Mouse (Mus musculus) midbrain, embryonic 16.5 days (tissue): ENCODE data around the gene Flnb. TPM values are rescaled to one million over a fixed set of nuclear protein-coding genes. Genes with fewer than 3 reads are reported as not detected.

ENCODE experiments used
- ATAC-seq: fragments of 200-750 bp; cut with Nextera tagmentation; 2 replicates; pipeline ENCODE4 v1.8.0; 2017; ENCODE audit warnings: moderate TSS enrichment
- H3K27ac ChIP-seq: fragments of 300-500 bp; sonication (generic); 2 replicates; pipeline ENCODE4 v1.5.1; 2014; ENCODE audit warnings: mild to moderate bottlenecking, low read length, mixed read lengths
- H3K27me3 ChIP-seq: fragments of 300-500 bp; sonication (generic); 2 replicates; pipeline ENCODE4 v1.6.1; 2014; ENCODE audit warnings: low read depth, low read length, mixed read lengths; ENCODE audit not compliant: control insufficient read depth, insufficient read depth
- H3K36me3 ChIP-seq: fragments of 300-500 bp; sonication (generic); 2 replicates; pipeline ENCODE4 v1.6.1; 2014; ENCODE audit warnings: mild to moderate bottlenecking, low read length, moderate library complexity, mixed read lengths; ENCODE audit not compliant: control insufficient read depth, insufficient read depth
- H3K4me1 ChIP-seq: fragments of 300-500 bp; sonication (generic); 2 replicates; pipeline ENCODE4 v1.6.1; 2014; ENCODE audit warnings: mild to moderate bottlenecking, low read length, mixed read lengths; ENCODE audit not compliant: control insufficient read depth, insufficient read depth
- H3K4me2 ChIP-seq: fragments of 300-500 bp; sonication (generic); 2 replicates; pipeline ENCODE4 v1.6.1; 2014; ENCODE audit warnings: mild to moderate bottlenecking, low read length, mixed read lengths
- H3K4me3 ChIP-seq: fragments of 300-500 bp; sonication (generic); 2 replicates; pipeline ENCODE4 v1.5.1; 2014; ENCODE audit warnings: low read depth, mild to moderate bottlenecking, low read length, moderate library complexity, mixed read lengths
- H3K9ac ChIP-seq: fragments of 300-500 bp; sonication (generic); 2 replicates; pipeline ENCODE4 v1.6.1; 2014; ENCODE audit warnings: low read depth, low read length, mixed read lengths
- H3K9me3 ChIP-seq: fragments of 300-500 bp; sonication (generic); replicated peaks from 2 replicates; pipeline ENCODE4 v1.6.1; 2014; ENCODE audit warnings: mild to moderate bottlenecking, low read length, mixed read lengths; ENCODE audit not compliant: control insufficient read depth, poor library complexity, severe bottlenecking
- WGBS: fragments of 180-500 bp; shearing (Covaris S2); extraction: QIAGEN DNeasy Blood & Tissue Kit; methylation state at CpG from one replicate; pipeline ENCODE4 v1.1.7; 2014; 5-methylcytosine and 5-hydroxymethylcytosine counted together
- polyA plus RNA-seq: library from polyadenylated mRNA; unstranded; fragments of >200 nt; fragmentation: Nextera tagmentation; extraction: Ambion mirVana; gene quantifications from 2 replicates; pipeline ENCODE4 v1.2.1, GENCODE M21; 2015

The Flnb gene
- polyA plus RNA-seq, 1 experiment from 2014 or later, result 7.0 TPM

DNA sequence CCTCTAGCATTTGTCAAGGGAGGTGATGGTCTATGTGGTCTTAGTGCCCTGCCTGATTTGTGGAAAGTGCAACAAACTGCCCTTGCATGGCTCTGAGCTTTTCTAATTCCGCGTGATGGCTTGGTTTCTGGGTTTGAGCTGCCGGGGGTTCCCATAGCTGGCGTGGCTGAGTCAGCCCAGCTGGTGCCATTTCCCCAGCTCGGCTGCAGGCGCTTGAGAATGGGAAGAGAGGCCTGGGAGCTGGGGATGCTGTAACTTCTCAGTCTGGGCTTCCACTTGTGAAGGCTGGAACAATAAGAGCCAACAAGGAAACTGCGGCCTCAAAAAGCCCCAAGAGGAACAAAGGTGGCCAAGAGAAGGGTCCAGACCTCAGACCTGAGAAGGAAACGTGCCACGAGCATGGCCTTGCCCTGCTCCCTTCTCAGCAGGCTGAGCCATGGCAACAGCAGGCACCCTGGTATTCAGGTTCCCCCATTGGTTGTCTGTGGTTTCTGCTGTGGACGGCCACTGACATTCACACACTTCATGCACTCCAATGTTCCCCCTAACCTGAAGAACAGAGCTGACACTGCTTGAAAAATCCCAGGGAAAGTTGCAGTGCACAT lies 154.2 kb downstream of the Flnb start:
- no peak overlapping the region for H3K4me3 ChIP-seq
- 64% methylated on average over 10 of the region's 10 CpGs for WGBS
- H3K36me3 ChIP-seq, result no peaks in the 10 kb centered on the region
- H3K27me3 ChIP-seq, result no peaks in the 10 kb centered on the region
- no peak overlapping the region for H3K4me2 ChIP-seq
- no peak overlapping the region for H3K27ac ChIP-seq
- no peak for ATAC-seq
- H3K9me3 ChIP-seq, result no peaks in the 10 kb centered on the region
- H3K9ac ChIP-seq, result no peak overlapping the region
- no peaks in the 10 kb centered on the region for H3K4me1 ChIP-seq

DNA sequence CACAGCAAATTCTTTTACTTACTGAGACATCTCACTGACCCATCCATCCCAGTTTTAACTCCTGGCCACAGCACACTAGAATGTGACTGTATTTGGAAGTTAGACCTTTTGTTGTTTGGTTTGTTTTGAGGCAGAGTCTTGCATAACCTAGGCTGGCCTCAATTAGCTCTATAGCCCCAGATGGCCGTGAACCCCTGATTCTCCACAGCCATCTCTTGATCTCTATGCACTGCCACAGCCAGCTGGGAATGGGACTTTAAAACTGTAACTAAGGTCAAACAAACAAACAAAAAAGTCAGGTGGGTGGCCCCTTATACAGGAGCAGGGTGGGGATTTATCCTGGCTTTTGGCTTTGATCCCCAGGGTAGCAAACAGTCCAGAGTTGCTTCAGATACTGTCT lies 156.9 kb downstream of the Flnb start:
- WGBS, result 85% methylated on average over 1 of the region's 1 CpGs

GRCm38 (mm10) chr14:7975177-7975576 lies 157.4 kb downstream of the Flnb start:
- Histone ChIP-seq H3K4me2 (no peak overlapping the region), H3K27ac (no peak overlapping the region), H3K4me3 (no peak overlapping the region), H3K27me3 (no peaks in the 10 kb centered on the region), H3K9ac (no peak overlapping the region), H3K9me3 (no peaks in the 10 kb centered on the region), H3K4me1 (no peaks in the 10 kb centered on the region), H3K36me3 (no peaks in the 10 kb centered on the region)
- no peak for ATAC-seq
- WGBS, result 86% methylated on average over 6 of the region's 6 CpGs

More for the DNA sequence above, 156.9 kb downstream of the Flnb start:
- Histone ChIP-seq H3K9me3 (no peaks in the 10 kb centered on the region), H3K36me3 (no peaks in the 10 kb centered on the region), H3K27me3 (no peaks in the 10 kb centered on the region), H3K4me1 (no peaks in the 10 kb centered on the region), H3K4me2 (no peak overlapping the region), H3K4me3 (no peak overlapping the region), H3K9ac (no peak overlapping the region), H3K27ac (no peak overlapping the region)
- no peak for ATAC-seq

GRCm38 (mm10) chr14:7977471-7977870 lies 159.7 kb downstream of the Flnb start:
- WGBS, result 96% methylated on average over 1 of the region's 1 CpGs
- H3K4me3 ChIP-seq, result no peak overlapping the region
- no peaks in the 10 kb centered on the region for H3K9me3 ChIP-seq
- no peaks in the 10 kb centered on the region for H3K4me1 ChIP-seq
- H3K9ac ChIP-seq, result no peak overlapping the region
- no peaks in the 10 kb centered on the region for H3K27me3 ChIP-seq
- no peak overlapping the region for H3K4me2 ChIP-seq
- no peak for ATAC-seq
- no peak overlapping the region for H3K27ac ChIP-seq
- no peaks in the 10 kb centered on the region for H3K36me3 ChIP-seq

GRCm38 (mm10) chr14:7978183-7978582 lies 160.4 kb downstream of the Flnb start:
- WGBS, result 90% methylated on average over 1 of the region's 1 CpGs
- no peaks in the 10 kb centered on the region for H3K9me3 ChIP-seq
- no peaks in the 10 kb centered on the region for H3K4me1 ChIP-seq
- no peak overlapping the region for H3K9ac ChIP-seq
- no peak overlapping the region for H3K4me2 ChIP-seq
- H3K4me3 ChIP-seq, result no peak overlapping the region
- no peaks in the 10 kb centered on the region for H3K36me3 ChIP-seq
- ATAC-seq, result no peak
- no peaks in the 10 kb centered on the region for H3K27me3 ChIP-seq
- no peak overlapping the region for H3K27ac ChIP-seq

GRCm38 (mm10) chr14:7981226-7981625 lies 163.5 kb downstream of the Flnb start:
- no peak for ATAC-seq
- H3K9ac ChIP-seq, result no peak overlapping the region
- H3K27me3 ChIP-seq, result no peaks in the 10 kb centered on the region
- H3K27ac ChIP-seq, result no peak overlapping the region
- no peaks in the 10 kb centered on the region for H3K9me3 ChIP-seq
- no peaks in the 10 kb centered on the region for H3K36me3 ChIP-seq
- H3K4me1 ChIP-seq, result no peaks in the 10 kb centered on the region
- no peak overlapping the region for H3K4me2 ChIP-seq
- no peak overlapping the region for H3K4me3 ChIP-seq
- WGBS, result 95% methylated on average over 1 of the region's 1 CpGs

GRCm38 (mm10) chr14:7986913-7987312 lies 169.2 kb downstream of the Flnb start:
- Histone ChIP-seq H3K36me3 (no peaks in the 10 kb centered on the region), H3K4me3 (no peak overlapping the region), H3K27me3 (no peaks in the 10 kb centered on the region), H3K27ac (no peak overlapping the region), H3K4me2 (no peak overlapping the region), H3K9me3 (no peaks in the 10 kb centered on the region), H3K9ac (no peak overlapping the region), H3K4me1 (no peaks in the 10 kb centered on the region)
- 94% methylated on average over 6 of the region's 6 CpGs for WGBS
- no peak for ATAC-seq

DNA sequence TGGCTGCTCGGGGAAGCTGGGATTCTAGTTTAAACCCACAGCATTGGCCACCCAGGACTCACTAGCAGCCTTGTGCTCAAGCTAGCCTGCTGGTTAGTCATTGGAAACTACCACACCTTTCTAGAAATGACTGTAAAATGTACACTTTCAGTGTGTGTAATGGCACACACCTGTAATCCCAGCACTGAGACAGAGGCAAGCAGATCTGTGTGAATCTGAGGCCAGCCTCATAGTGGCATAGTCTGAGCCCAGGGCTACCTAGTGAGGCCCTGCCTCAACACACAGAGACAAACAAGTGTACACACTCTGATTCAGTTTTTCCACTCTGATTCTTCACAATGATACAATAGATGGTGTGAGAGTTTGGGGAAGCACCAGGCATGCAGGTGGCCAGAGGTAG lies 171.6 kb downstream of the Flnb start:
- no peak overlapping the region for H3K27ac ChIP-seq
- no peaks in the 10 kb centered on the region for H3K27me3 ChIP-seq
- no peaks in the 10 kb centered on the region for H3K9me3 ChIP-seq
- 67% methylated on average over 1 of the region's 1 CpGs for WGBS
- no peak overlapping the region for H3K4me3 ChIP-seq
- no peaks in the 10 kb centered on the region for H3K36me3 ChIP-seq
- no peak overlapping the region for H3K9ac ChIP-seq
- no peaks in the 10 kb centered on the region for H3K4me1 ChIP-seq
- H3K4me2 ChIP-seq, result no peak overlapping the region
- no peak for ATAC-seq

GRCm38 (mm10) chr14:7989961-7990360 lies 172.2 kb downstream of the Flnb start:
- no peak for ATAC-seq
- H3K27me3 ChIP-seq, result no peaks in the 10 kb centered on the region
- H3K4me1 ChIP-seq, result no peaks in the 10 kb centered on the region
- H3K4me2 ChIP-seq, result no peak overlapping the region
- H3K9me3 ChIP-seq, result no peaks in the 10 kb centered on the region
- no peak overlapping the region for H3K9ac ChIP-seq
- H3K4me3 ChIP-seq, result no peak overlapping the region
- H3K36me3 ChIP-seq, result no peaks in the 10 kb centered on the region
- no peak overlapping the region for H3K27ac ChIP-seq
- 80% methylated on average over 3 of the region's 3 CpGs for WGBS
